Mouse (Mus musculus): ENCODE measurements around the gene Ky.

GRCm38 (mm10) chr9:102511423-102511822, 5.9 kb downstream of the Ky start:
- TF ChIP-seq GATA1 (IDR thresholded peaks at IDR 0.05; ENCODE audit: borderline replicate concordance, low read length) = no peak
- no peak for TF ChIP-seq TAL1 (conservative IDR thresholded peaks at IDR 0.05; ENCODE audit: low read depth, low read length)
- no peak for TF ChIP-seq CTCF (IDR thresholded peaks at IDR 0.05; ENCODE audit: low read depth, low read length)

Data from G1E (cell line).